Mouse (Mus musculus) gastrocnemius, postnatal 4 days (tissue): ENCODE results near the gene Mmp28. TPM values are rescaled to one million over a fixed set of nuclear protein-coding genes. Genes with fewer than 3 reads are reported as not detected.
A peak's percentile ranks its signal among the peaks of the same experiment; 100 is the strongest.

ENCODE experiments used
- DNase-seq, 2 experiments: peaks; one replicate each; pipeline ENCODE4 v3.0.0; 2021 to 2022; ENCODE audit warnings: low spot score in 2 of 2, mixed read lengths in 2 of 2
- total RNA-seq, 2 experiments: library from RNA; stranded (reverse); gene quantifications; 2 replicates each; pipeline ENCODE4 v1.2.3; 2021

The Mmp28 gene
- total RNA-seq, 2 experiments from 2014 or later, result 4.7 to 5.4 TPM

DNA sequence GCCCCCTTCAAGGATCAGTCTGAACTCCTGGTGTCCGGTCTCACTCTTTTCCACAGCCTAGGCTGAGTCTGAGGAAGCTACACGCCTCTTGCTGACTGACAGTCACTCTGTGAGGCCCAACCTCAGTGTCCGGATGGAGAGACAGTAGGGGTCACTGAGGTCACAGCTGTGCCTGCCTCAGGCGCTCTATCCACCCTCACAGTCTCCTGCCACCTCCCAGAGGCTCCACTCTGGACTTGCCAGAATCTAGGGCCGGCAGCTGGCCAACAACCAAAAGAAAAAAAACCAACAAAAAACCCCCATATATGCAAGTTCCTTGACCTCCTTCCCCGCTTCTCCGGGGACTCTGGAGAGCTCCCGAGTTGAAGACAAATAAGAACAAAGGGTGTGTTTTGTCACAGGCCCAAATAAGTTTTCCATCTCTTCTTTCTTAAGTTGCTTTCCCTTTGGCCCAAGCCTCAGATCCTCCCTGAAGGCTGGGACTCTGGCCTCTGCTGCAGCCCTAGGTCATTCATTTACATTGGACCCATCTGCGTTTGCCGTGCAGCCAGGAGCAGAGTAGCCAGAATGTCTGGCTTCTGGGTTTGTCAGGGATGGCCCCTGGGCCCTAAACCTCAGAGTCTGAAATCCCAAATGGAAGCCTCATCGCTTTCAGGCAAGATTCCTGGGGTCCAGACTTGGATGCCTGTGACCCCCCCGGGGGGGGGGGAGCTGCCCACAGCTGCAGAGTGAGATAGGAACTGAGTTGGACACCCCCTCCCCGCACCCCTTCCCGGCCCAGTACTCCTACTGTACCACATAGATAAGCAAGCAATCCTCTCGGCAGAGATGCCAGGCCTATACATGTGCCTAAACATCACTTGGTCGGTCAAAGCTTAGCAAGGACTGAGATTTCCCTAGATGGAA, 14.6 kb downstream of the Mmp28 start:
- DNase-seq, result peak in 1 of 2 experiments; percentile 36

DNA sequence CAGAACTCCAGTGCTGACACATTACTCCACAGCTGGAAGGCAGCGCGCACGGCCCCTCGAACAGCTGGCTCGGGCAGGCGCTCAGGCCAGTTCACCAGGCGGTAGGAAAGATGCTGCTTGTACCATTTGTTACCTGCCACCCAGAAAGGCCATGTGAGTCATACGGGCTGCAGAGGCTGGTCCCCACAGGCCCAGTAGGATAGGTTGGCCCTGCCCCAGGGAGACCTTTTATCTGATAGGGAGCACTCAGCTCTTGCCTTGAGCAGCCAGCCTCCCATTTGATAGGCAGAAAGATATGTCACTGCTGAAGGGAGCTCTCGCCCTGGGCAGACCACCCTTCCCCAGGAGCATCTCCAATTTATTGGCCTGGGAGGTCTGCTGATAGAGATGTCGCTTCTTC, 15.3 kb downstream of the Mmp28 start:
- no peak for DNase-seq

DNA sequence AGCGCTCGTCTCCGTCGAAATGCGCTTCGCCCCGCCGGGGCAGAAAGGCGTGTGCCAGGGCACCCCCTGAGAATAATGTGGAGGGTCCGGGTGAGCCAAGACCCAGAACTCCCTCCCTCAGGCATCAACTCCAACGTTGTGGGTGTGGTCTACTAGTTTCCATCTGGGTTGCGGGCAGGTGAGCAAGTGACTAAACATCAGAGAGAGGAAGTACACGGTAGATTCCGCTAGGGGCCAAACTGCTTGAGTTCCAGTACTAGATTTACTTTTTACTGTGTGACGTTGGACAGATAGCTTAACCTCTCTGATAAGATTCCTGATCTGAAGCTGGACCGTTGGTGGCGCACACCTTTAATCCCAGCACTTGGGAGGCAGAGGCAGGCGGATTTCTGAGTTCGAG, 17.9 kb downstream of the Mmp28 start:
- no peak for DNase-seq

DNA sequence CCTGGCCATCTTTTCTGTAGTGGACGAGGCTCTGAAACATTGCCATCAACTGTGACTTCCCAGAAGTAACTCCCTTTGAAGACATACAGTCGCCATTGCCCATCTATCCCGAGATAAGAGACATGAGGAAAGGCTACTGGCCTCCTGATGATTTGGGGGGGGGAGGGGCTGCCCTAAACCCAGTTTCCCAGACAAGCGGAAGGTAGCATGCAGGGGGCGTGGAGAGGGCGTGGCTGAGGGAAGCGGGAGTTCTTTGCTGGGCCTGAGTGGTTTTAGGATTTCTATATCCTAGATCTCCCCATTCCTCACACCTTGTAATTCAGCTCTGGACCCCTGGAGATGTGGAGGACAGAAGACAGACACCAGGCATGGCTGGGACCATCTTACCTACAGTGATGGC, 19.0 kb downstream of the Mmp28 start:
- no peak for DNase-seq

DNA sequence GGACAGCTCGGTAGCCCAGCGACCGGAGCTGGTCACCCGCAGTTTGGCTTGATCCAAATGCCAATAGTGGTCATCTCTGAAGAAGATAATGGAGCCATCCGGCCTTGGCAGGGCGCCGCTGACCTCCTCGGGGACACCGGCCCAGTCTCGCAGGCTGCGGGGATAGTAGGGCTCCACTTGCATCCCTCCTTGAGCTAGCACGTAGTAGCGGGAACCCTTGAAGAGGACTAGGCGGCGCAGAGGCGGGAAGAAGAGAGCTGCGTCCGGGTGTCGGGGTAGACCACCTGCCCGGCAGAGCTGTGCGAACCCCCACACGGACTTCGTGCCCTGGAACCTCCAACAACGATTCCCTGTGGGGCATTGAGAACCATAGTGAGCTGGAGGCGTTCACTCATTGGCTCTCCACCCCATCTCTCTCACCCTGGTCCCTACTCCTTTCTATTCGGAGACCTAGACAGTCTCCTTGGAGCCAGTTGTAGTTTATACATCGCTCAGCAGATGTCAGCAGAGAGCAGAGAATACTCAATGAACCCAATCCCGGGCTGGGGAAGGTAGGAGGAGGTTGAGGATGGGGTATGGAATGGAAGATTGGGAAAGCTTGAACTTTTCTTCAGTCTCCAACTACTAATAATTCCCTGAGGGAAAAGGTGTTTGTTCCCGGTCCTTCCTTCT, 20.1 kb downstream of the Mmp28 start:
- peak in 1 of 2 experiments; percentile 72 for DNase-seq

- DNase-seq, result peak in 1 of 2 experiments; percentile 54
Measured at GRCm38 (mm10) chr11:83441235-83441634, 21.6 kb downstream of the Mmp28 start.

DNA sequence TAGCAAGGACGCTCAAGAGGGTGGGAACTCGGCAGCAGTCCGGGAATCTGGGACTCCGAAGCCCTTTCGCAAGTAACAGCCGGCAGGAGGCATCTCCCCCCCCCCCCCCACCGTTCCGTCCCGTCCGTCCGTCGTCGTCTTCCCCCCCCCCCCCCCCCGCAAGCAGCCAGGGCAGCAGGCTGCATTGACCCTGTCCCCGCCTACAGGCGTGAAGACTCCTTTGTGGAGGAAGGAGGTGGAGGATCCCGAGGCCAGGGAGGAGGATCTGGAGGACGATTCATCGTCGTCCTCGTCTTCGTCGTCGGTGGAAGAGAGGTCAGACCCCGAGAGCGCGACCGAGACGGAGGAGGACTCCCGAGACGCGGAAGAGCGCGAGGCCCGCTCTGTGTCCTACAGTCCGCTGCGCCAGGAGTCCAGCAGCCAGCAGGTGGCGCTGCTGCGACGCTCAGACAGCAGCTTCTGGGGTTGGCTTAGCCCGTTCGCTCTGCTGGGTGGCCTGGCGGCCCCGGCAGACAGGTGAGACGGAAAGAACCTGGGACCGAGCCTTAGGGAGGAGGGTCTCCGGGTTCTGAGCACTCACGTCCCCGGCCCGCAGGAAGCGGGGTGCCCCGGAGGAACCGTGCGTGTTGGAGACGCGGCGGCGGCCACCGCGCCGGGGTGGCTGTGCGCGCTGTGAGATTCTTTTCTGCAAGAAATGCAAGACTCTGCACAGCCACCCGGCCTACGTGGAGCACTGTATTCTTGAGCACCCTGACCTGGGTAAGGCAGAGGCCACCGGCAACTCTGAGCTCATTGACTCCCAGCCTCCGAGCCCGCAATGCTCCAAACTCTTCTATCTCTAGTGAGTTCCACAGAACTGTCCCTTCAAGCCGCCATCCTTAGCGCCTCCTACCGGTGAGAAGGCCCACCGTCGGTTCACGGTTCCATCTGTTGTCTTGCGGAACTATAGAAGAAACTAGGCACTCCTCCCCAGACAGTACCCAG, 22.5 kb downstream of the Mmp28 start:
- DNase-seq, result peak; percentile 65 to 85

GRCm38 (mm10) chr11:83439426-83440060, 23.3 kb downstream of the Mmp28 start:
- DNase-seq, result no peak

DNA sequence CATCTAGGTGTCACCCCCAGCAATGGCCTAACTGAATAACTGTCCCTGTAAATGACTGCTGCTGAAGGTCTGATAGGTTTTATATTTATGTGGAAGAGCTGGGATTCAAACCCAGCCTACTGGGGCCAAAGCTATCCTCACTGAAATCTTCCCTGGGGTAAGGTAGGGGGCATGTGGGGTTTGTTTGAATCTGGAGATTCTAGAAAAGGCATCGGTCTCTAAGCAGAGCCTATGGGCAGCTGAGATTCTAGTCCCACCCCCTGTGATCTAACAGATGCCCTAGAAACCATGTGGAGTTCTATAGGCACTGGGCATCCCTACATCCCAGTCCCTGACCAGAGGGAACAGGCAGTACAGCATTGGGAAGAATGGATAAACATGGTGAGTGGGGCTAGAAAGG, 25.5 kb downstream of the Mmp28 start, which contains the start of gene 1700020L24Rik:
TSS of gene 1700020L24Rik (plus strand) at position 301 of the 400 bp plus-strand sequence.
- no peak for DNase-seq

DNA sequence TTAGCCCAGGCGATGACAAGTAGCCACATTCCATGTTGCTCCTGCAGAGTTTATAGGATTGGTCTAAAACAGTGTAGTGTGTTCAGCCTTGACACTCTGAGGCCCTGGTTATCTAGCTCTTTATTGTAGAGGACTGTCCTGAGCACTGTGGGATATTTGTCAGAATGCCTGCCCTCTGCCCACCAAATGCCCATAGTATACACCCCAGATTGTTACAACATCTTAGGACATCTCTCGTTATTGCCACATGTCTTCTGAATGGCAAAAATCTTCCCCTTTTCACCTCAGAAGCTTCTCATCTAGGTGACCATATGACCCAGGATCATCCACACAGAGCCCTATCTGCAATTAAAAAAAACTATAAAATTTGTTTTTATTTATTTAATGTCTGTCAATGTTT, 30.3 kb downstream of the Mmp28 start:
- no peak for DNase-seq

DNA sequence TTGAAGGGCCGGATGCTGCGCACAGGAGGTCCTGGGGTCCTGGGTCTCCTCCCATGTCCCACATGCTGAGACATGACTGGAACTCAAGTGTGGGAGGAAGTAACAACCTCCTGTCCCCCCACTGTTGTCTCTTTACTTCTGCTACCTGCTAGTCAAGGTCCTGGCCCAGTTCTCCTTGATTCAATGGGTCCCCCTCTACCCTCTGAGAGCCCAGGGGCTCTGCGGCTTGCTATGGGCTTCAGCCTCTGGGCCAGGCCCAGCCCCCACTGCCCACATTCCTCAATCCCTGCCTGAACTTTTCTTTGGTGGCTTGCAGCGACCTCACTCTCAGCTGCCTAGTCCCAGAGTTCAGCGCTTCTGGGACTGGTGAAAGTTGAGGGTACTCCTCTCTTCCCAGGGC, 33.5 kb downstream of the Mmp28 start, which contains the start of gene Gas2l2:
TSS of gene Gas2l2 (minus strand) at position 101 of the 400 bp plus-strand sequence.
- no peak for DNase-seq

DNA sequence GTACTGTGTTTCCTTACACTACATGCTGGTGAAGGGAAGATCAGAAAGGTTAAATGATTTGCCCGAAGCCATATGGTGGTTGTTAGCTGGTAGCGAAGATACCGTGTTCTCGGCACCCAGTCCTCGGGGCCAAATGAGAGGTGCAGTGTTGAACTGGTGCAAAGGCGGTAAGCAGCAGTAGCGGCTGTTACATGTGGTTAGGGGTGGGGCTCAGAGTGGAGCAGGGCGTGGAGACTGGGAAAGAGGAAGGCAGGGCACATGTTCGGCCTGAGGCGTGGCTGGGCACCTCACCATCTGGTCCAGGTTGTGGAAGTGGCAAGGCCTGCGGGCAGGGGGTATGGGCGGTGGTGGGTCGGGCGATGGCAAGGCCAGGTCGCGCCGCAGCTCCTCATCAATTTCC, 35.9 kb downstream of the Mmp28 start:
- DNase-seq, result no peak

DNA sequence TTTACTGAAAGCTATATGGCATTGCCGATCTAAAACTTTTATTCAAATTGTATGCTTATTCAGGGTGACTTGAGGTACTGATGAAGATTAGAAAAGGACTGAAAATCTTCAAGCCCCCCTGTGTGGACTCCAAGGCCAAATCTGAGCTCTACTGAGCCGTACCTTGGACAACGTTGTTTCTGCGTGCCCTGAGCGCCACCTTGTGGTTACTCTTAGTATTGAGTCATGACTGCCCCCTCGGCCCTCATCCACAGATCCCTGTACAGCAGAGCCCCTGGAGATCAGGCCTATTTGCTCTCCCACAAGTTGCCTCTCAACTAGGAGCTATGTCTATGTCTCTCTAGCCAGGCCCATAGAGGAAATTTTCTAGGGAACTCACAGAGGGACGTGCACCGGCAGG, 38.2 kb downstream of the Mmp28 start:
- peak in 1 of 2 experiments; percentile 67 for DNase-seq

- DNase-seq, result peak in 1 of 2 experiments; percentile 74
Measured at GRCm38 (mm10) chr11:83421305-83421704, 41.6 kb downstream of the Mmp28 start.

GRCm38 (mm10) chr11:83420338-83420737, 42.5 kb downstream of the Mmp28 start:
- DNase-seq, result no peak

DNA sequence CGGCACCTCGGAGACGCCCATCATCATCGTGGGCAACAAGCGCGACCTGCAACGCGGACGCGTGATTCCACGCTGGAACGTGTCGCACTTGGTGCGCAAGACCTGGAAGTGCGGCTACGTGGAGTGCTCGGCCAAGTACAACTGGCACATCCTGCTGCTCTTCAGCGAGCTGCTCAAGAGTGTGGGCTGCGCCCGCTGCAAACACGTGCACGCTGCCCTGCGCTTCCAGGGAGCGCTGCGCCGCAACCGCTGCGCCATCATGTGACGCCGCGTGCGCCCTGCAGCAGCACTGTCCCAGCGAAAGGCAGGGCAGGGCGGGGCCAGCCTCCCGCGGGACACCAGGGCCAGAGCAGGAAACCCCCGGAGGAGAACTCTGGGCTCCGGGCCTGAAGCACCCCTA, 44.3 kb downstream of the Mmp28 start:
- no peak for DNase-seq

DNA sequence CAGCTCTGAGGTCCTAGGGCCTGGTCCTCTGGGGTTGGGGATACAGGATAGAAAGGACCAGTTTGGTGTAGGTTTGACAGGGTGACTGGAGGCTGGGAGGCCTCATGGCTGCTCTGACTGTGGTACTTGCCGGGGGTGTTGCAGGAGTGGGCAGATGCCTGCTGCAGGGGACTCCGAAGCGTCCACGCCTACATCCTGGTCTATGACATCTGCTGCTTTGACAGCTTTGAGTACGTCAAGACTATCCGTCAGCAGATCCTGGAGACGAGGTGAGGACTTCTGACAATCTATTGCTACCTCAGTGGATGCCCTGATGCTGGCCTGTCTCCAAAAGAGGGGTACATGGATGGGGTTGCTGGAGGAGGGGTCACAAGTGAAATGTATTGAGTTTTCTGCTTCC, 45.2 kb downstream of the Mmp28 start:
- DNase-seq, result no peak

DNA sequence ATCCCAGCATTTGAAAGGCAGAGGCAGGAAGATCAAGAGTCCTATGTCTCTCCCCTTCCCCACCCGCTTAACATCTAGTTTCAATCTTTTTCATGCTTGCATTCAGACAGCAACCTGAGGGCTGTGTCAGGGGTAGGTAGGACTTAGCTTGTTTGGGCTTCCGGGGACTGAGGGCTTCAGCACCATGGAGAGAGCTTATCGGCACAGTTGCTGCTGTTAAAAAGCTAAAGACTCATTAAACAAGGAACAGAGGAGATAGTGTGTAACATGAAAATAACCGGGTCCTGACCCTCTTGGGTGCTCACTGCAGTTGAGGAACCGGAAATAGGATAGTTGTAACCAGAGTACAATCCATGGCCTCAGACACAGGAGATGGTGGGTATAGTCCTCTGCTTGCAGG, 45.8 kb downstream of the Mmp28 start:
- peak in 1 of 2 experiments; percentile 63 for DNase-seq

DNA sequence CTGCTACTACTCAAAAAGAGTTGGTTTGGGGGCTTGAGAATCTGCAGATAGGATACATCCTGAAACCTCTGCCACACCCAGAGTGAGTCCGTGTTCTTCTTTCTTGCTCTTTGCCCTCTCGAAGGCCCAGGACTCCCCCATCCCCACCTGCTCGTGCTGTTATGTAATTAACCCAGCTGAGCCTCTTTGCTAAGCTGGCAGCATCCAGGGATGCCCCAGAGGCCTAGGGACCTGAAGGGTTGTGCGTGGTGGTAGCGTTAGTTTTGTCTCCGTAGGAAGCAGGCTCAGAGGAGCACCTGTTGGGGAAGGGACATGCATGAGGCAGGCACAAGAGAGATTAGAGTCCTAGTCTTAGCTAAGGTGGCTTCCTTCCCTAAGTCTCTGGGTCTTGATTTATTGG, 52.4 kb downstream of the Mmp28 start:
- DNase-seq, result no peak

- no peak for DNase-seq
Measured at GRCm38 (mm10) chr11:83409792-83410291, 53.0 kb downstream of the Mmp28 start.
